Mouse (Mus musculus) frontal cortex, postnatal 10 days (tissue): Measurements from ENCODE around the gene Elmsan1.

Source experiments
- DNase-seq, 2 experiments: peaks; one replicate each; pipeline ENCODE4 v3.0.0; 2022; ENCODE audit warnings: low spot score in 2 of 2, mixed read lengths in 1 of 2

Gene Elmsan1

DNA sequence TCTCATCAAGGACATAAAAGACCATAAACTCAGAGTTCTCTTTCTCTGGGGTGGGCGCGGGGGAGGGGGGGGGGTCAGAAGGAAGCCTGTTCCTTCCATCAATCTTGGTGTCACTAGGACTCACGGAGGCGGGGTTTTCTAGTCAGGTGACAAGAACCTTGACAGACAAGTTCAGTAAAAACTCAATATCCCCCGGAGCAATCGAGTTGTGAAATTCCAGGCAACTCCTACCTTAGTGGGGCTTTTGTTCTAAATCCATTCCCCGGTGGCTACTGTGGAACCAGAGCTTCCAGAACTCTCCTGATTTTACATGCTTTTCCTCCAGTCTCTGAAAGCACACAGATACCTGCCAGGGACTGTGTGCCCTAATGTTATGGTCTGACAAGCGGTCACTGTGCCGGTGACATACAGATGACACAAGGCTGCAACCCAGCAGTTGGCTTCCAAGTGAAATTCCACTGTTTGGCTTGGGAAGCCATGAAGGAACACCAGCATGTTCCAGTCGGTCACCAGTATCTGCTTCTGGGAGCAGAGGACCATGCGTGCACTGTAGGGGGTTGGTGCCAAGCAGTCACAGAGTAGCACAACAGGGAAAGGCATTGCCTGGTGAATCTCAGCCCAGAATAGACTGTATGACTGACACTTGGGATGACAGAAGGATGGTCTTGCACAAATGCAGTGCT, 2.8 kb downstream of the Elmsan1 start:
- no peak for DNase-seq

DNA sequence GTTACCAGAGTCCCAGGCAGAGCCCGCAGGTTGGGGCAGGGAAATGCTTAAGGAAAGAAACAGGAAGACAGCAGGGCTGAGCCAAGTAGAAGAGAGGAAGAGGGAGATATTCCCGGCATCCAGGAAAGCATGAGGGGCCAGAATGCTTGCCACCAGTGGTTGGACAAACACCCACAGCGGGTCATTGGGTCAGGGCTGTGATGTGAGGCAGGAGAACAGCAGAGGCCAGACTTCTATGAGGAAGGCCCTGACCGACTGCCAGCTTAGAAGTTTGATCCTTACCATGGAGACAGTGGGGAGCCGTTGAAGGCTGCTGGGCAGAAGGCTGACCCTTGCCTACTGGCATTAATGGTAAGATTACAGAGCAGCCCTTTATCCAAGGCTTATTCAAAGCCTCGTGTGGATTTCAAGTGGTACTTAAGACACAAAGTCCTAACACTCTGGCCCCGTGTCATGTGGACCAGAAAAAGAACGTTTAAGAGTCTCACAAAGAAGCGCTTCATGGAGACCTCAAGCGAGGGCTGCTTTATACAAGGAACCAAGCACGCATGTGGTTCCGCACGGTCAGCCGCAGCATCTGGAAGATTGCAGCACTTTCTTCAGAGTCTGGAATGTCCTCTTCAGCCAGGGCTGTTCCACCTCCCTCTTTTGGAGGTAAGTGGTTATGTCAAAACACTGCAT, 4.0 kb downstream of the Elmsan1 start:
- DNase-seq = no peak

DNA sequence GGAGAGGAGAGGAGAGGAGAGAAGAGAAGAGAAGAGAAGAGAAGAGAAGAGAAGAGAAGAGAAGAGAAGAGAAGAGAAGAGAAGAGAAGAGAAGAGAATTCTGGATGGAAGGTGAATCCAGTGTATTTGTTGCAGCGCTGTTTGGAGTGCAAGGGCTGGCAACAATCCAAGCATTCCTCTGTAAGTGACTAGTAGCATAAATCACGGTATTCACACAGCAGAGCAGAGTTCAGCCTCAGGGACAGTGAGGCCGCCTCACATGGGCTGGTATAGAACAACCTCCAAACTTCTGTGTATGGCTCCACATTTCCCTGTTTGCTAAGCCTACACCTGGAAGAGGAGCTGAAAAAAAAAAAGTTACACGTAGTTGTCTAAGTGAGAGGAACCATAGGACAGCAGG, 6.4 kb downstream of the Elmsan1 start:
- DNase-seq = no peak

DNA sequence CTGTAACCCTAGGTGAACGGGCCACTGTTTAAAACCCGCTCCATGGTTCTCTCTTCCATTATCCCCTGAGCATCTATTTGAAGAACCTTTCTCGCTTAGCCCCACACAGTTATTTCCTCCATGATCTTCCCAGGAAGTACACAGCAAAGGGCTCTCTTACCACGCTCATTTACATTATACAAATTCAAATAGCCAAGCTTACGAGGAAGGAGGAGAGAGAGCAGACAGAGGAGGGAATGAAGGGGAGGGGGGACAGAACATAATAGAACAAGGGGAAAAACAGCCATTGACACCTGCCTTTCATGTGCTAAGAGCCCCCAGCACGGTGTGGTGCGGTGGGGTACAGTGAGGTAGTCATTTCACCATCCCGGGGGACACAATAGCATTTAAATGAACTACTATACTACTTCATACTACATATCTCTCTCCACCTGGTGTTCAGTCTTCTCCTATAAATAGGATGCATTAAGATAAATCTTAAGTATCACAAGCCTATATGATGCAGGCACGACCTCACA, 7.6 kb downstream of the Elmsan1 start:
- no peak for DNase-seq

DNA sequence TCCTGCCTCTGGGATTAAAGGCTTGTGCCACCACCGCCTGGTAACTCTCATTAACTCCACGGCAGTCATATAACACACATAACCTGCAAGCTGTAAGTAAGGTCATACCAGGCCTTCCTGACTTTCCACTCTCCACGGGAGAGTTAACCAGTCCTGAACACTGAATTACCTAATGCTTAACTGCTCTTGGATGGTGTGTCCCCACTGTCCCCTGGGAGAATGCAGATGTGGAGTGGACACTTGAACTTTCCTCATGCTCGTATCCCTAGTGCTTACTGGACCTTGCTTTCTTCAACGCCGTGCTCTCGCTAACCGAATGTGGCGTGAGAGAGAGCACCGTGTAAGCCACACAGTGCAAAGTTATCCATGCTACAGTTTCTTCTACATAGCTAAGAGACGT, 8.4 kb downstream of the Elmsan1 start:
- no peak for DNase-seq

DNA sequence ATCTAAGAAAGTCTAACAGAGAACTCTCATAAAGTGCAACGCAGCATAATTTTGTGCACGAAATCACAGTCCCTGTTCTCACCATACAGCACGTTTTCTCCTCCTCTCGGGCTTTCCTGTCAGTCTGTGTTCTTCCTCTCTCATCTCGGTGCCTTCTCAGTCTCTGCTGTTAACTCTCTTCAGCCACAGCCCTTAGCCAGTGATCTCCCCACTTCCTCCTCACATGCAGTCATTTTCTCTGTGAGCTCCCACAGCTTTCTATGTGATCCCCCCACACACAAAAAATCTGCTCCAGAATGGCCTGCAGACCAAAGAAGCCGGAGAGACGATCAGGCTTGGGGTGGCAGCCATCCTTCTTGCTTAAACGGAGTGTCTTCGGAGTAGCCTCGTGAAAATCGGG, 9.6 kb downstream of the Elmsan1 start:
- DNase-seq = no peak

DNA sequence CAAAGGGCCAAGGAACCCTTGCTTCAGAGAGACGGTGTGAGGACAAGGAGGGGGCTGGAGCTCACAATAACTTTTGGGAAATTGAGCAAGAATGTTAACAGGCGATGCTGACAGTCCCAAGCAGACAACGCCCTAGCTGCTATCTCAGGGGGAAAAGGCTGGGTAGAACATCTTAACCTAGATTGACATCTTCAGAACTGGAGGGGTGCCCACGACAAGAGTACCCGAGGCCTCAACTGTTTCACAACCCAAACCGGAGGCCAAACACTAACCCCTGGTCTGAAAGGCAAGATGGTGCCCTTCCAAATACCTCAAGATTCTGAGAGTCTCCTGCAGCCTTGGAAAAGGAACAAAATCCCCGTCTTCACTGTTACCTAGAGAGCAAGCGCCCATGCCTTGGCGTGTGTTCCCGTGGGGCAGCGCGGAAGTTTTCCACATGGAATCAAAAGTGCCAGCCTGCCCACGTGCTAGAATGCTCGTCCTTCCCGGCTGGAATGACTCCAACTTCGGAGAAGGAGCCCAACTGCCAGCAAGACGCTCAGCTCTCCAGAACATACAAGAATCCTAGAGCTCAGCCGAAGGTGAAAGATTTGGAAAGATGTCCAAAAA, 11.4 kb downstream of the Elmsan1 start:
- DNase-seq = no peak

DNA sequence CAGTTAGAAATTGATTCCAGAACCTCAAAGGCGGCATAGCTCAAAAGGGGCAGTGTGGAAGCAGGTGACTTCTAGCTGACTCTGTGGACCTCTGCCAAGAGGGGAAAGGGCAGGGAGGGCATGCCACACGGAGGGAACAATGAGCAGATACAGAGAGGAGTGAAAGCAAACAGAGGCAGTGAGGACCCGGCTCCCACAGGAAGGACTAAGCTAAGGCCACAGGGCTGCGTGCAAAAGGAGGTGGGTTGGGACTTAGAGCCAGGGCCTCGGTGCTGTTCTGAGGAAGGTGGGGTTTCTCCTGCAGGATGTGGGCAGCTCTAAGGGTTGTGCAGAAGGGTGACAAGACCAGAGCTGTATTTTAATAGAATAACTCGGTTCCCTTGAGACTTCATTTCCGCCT, 12.2 kb downstream of the Elmsan1 start:
- DNase-seq = no peak

DNA sequence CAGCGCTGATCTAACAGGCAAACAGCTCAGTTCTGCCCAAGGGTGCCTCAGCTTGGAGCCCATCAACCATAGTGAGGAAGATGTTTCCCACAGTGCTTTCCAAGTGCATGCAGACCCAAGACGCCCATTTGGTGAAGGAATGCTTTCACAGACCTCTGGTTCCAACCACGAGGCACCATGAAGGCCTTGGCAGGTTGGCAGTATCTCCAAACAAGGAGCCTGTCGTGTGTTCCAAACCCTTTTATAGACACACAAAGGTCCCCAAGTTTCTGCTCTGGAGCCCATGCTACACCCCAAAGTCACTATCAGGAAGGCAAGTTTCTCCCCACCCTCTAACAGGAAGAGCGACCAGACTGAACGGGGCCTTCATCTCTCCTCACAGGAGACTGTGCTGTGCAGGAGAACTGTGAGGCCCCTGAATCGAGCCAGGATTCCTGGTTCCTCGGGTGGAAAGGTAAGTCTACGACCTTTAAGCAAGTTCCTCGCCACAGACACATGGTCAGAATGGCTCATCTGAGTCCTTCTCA, 13.0 kb downstream of the Elmsan1 start:
- DNase-seq = no peak

DNA sequence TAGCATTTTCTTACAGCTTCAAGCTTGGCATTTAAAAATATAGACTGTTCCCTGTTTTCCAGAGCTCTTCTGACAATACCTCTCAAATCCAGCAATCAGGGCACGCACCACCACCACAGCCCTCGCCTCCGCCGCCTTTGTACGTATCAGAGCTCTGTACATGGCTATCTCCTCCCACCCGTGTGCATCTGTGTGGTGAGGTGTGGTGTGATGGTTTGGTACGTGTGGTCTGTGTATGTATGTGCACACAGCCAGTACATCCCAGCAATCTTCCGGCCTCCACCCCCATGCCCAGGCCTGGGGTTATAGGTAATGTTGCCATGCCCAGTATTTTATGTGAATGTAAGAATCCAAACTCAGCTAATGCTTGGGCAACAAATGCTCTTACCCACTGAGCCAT, 14.0 kb downstream of the Elmsan1 start:
- no peak for DNase-seq

DNA sequence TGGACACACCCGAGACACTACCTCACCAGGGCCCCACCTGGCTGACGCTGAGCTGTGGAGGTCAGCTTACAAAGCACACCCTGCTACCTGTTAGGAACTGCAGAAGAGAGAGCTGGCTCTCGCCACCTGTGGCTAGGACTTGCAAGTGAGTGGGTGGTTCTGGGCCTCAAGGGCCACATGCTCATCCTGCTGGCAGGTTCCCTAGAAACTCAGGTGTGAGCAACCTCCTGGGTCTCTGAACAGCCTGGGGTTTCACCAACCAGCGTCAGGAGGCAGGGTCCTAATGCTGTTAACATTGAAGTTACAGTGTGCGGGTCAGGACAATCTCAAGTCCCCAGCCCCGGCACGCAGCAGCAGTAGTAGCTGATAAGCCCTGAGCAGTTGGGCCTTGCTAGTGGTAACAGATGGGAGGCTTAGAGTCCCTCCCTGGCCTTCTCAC, 14.9 kb downstream of the Elmsan1 start:
- no peak for DNase-seq

DNA sequence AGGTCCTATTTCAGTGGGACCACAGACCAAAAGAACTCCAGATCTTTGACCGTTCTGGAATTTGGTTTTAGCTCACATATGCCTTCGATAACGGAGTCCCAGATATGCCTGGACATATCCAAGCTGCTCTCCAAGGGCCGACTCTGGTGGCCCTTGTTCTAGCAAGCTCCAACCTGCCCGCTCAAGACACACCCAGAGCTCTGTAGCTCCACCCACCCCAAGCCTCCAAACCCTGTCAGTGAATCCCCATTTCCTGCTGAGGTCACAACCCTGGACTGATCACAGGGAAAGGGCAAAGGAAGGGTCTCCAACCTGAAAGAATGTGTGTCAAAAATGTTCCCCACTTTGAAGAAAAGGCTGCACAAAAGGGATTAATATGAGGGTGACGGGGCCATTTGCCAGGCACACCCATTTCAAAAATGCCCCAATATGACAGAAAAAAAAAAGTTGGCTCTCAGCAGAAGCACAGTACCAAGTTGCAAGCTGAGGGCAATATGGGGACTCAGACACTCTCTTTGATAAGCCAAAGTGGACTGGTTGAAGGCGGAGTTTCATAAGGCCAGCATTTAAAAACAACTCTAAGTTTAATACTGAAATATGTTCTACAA, 15.4 kb downstream of the Elmsan1 start:
- no peak for DNase-seq

DNA sequence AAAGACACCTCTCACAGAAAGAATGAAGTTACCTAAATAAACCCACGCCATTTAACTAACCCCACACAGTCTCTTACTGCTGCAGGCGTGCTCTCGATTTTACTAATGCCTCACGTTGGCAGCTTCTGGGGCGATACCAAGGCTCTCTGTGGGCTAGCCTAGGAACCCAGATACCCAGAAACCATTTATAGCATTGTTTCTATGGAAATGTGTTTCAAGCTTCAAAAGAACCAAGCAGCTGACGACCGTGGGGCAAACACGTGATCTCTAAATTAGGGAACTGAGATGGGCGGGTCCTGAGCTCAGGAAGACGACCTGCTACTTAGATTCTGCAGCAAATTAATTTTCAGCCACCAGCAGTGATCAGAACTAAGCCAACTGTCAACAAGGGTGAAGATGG, 16.1 kb downstream of the Elmsan1 start:
- no peak for DNase-seq

DNA sequence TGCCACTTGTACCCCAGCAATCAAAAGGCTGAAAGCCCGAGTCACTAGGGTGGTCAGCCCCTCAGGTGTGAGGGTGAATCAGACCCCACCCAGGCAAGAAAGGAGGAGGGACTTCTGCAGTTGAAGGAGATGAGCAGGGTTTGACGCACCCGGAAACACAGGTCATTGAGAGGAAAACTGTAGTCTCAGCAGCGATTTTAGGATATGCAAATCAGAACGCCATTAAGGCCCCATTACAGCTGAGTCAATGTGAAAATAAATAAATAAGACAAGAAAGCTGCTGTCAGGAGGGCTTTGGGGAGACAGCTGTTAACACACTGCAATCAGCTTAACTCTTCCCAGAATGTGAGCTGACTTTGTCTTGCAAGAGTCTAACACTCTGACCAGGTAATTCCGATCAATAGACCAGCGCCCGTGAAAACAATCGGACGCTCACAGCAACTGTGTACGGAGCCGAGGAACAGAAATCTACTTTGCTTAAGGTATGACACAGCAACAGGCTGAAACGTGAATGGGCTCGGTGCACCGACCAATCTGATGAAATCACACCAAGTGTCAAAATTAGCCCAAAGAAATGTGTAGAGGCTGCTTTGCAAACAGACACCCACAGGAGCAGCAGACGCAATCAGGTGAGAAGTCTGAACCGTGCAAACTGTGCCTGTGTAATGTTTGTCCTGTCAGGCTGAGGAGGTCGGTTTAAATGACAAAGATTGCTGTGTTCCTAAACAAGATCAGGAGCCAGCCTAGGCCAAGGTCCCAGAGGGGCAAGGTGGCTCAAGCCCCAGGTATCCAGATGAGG, 16.8 kb downstream of the Elmsan1 start:
- DNase-seq = no peak

DNA sequence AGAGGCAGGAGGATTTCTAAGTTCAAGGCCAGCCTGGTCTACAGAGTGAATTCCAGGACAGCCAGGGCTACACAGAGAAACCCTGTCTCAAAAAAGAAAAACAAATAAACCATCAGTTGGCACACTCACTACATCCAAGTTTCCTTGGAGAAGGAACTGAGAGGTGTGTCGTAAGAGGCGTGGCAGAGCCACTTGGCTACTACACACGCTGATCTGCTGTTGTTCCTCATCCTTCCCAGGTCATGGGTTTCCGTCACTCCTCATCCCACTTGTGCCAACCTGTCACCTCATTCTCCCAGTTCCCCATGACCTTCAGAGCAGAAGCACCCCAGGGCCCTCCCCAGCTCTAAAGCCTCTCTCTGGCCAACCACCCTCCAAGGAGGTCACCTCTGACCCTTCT, 17.5 kb downstream of the Elmsan1 start:
- no peak for DNase-seq

DNA sequence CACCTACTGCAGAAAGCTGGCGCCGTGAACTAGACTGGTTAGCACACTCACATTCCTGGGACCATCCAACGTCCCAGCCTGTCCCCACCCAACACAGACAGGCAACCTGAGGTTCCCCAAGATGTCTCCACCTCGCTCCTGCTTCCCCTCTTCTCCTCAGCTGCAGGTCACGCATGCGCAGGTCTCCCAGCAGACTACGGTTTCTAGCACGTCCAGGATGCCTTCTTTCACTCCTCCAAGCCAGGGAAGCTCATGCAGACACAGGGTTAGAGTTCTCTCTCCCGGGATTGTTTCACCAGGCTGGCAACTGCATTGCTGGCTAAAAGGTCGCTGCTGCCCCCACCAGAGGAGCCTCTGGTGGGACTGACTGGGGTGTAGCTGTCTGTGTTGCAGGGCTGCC, 19.8 kb downstream of the Elmsan1 start:
- no peak for DNase-seq

DNA sequence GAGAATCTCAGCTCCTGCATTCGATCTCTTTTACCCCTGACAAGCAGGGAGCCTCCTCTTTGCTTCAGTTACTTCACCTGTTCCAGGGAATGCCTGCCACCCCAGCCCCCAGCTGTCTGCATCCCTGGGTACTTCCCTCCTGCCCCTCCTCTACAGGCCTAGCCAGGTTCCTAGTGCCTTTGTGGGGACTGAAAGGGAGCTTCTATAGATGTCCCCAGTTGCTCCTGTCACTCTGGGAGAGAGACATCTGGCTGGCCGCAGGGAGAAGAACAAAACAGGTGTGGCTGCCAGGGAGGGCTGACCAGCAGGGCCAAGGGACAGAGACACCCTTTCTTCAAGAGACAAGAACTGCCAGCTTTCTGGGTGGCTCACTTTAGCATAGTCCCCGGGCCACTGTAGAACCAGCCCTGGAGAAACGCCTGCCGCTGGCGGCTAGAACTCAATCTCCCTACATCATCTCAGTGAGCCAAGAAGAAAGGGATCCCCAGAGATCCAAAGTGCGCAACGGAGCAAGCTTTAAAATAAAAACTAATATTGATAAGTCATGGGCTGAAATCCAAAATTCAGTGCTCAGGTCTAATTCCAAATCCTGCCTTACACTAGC, 20.5 kb downstream of the Elmsan1 start:
- no peak for DNase-seq

DNA sequence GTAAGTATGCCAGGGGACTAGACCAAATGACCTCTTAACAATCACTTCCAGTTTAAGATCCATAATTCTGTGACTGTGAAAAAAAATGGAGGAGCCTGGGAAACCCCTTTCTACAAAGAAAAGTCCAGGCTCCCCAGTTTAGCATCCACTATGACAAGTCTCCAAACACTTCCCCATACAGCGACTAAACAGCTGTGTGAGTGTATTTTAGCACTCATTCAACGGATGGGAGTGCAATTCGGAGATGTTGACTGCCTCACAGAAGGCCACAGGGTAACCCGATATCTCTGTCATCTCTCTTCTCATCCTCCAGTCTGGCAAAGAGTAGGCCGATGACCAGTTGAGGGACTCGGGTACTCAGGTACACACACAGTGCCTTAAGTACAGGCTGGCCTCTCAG, 23.5 kb downstream of the Elmsan1 start:
- no peak for DNase-seq

DNA sequence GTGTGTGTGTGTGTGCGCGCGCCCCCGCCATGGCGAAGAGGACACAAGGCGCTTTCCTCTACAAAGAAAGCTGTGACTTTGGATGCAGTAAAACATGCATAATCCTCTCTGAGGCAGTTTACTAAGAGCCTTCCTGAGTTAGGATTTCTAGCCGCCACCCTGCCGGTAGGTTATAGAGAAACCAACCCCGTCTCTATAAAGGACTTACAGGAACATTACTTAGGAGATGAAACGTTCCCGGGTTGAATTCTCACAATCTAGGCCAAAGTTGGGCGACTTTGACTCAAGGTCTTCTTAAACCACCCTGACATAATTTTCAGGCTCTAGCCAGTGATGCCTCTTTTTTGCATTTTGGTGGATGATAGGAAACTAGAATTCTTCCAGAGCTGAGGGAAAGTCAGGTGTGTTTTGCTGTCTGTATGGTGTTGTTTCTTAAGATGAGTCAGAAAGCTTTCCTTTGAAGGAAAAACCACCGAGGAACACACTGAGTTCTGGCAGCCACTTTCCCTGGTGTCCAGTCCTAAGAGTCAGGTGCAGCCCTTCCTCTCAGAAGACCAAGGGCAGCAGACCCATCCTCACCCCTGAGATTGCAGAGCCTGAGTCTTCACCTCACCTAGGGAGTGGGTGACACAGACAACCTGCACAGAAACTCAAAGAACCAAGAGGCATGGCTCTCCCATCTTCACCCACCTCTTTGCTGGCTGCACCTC, 24.1 kb downstream of the Elmsan1 start:
- DNase-seq = no peak

DNA sequence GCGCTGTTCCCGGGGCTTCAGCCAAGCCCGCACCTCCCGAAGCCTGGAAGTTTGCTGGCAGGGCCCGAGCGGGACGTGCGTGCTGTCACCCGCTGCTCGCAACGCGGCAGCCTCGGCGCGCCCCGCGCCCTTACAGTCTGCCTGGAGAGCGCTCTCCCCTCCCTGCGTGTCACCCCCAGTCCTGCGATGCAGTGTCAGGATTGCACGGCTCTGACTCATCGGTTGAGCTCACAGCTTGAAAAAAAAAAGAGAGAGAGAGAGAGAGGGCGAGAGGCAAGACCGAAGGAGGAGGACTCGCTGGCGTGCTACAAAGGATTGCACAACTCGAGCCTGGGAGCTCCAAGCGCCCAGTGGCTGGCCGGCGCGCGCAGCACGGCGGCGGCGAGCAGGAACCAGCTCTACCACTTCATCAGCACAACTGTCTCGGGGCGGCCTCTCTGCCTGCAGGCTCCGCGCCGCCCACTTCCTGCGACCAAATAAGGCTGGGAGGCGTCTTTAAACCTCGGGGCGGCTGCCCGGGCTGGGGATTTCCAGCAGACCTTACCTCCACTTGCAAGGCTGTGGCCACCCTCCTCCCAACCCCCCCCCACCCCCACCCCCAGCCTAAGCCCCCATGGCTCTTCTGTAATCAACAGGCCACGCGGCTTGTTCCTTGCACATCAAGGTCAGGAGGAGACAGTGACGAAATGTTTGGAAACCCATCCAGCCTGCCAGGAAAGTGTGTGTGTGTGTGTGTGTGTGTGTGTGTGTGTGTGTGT, 24.9 kb downstream of the Elmsan1 start:
- DNase-seq = peak; percentile 88 to 91
